Mouse (Mus musculus) lung, embryonic 15.5 days (tissue): Measurements from ENCODE around the gene Pheta2. TPM values are rescaled to one million over a fixed set of nuclear protein-coding genes. Genes with fewer than 3 reads are reported as not detected.
A peak's percentile ranks its signal among the peaks of the same experiment; 100 is the strongest.

Experiments
- ATAC-seq: fragments of 200-750 bp; cut with Nextera tagmentation; 2 replicates; pipeline ENCODE4 v1.8.0; 2017; ENCODE audit warnings: moderate number of reproducible peaks, borderline replicate concordance; ENCODE audit not compliant: low FRiP score, low TSS enrichment; ENCODE audit errors: extremely low read depth
- H3K27ac ChIP-seq: fragments of 300-500 bp; sonication (generic); 2 replicates; pipeline ENCODE4 v1.5.1; 2015; ENCODE audit warnings: moderate library complexity, mild to moderate bottlenecking, inconsistent platforms
- H3K27me3 ChIP-seq: fragments of 300-500 bp; sonication (generic); 2 replicates; pipeline ENCODE4 v1.6.1; 2015; ENCODE audit warnings: inconsistent platforms
- H3K36me3 ChIP-seq: fragments of 300-500 bp; sonication (generic); 2 replicates; pipeline ENCODE4 v1.6.1; 2015; ENCODE audit warnings: inconsistent platforms
- H3K4me1 ChIP-seq: fragments of 300-500 bp; sonication (generic); 2 replicates; pipeline ENCODE4 v1.6.1; 2015; ENCODE audit warnings: inconsistent platforms
- H3K4me2 ChIP-seq: fragments of 300-500 bp; sonication (generic); 2 replicates; pipeline ENCODE4 v1.6.1; 2015; ENCODE audit warnings: inconsistent platforms, mild to moderate bottlenecking, moderate library complexity
- H3K4me3 ChIP-seq: fragments of 300-500 bp; sonication (generic); 2 replicates; pipeline ENCODE4 v1.5.1; 2015; ENCODE audit warnings: mild to moderate bottlenecking, inconsistent platforms
- H3K9ac ChIP-seq: fragments of 300-500 bp; sonication (generic); 2 replicates; pipeline ENCODE4 v1.6.1; 2015; ENCODE audit warnings: inconsistent platforms
- H3K9me3 ChIP-seq: fragments of 300-500 bp; sonication (generic); 2 replicates; pipeline ENCODE4 v1.6.1; 2016; ENCODE audit warnings: inconsistent platforms
- WGBS: fragments of 180-500 bp; shearing (Covaris S2); methylation state at CpG from one replicate; pipeline ENCODE4 v1.1.7; 2015; 5-methylcytosine and 5-hydroxymethylcytosine counted together
- polyA plus RNA-seq: library from polyadenylated mRNA; unstranded; fragments of >200 nt; fragmentation: Nextera tagmentation; extraction: Ambion mirVana; gene quantifications from 2 replicates; pipeline ENCODE4 v1.2.1, GENCODE M21; 2015

Gene Pheta2
- 15.4 and 16.4 TPM in 2 replicates for polyA plus RNA-seq

DNA sequence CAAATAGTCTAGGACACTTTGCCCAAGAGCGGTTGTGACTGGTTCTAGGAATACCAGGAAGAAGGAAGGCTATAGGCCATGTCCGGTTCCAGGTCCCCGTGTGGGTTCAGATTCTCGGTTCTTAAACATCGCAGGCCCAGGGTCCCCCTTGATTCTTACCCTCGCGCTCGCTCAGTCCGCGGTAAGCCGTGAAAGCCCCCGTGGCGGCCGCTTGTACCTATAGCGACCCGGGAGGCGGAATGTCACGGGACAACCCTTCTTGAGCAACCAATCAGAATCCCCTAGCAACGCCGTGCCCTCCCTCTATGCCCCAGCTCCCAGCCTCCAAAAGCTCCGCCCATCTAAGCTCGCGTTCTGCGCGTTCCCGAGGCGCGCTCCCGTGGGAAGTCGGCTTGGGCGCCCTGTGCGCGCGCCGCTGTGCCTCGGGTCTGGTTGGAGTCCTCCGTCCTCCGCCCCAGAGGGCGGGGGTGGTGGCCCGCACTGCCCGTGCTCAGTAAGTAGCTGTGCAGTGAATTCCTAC lies at the start of gene Pheta2, which contains the start of the genes Naga and Smdt1:
TSS of gene Pheta2 (plus strand) at position 350 of the 520 bp plus-strand sequence.
TSS of gene Naga (minus strand) at position 333 of the 520 bp plus-strand sequence.
TSS of gene Smdt1 (plus strand) at position 367 of the 520 bp plus-strand sequence.
- Histone ChIP-seq H3K9me3 (no peaks in the 10 kb centered on the region), H3K4me1 (peaks cover 26% of the 10 kb centered on the region), H3K9ac (peak within 1 kb of the TSS; percentile 56), H3K27ac (peak within 1 kb of the TSS; percentile 25; the same call in 1 of the 2 replicates), H3K36me3 (peaks cover 16% of the 10 kb centered on the region; the same call in 1 of the 2 replicates), H3K27me3 (no peaks in the 10 kb centered on the region), H3K4me3 (peak within 1 kb of the TSS; percentile 57), H3K4me2 (peak within 1 kb of the TSS; percentile 71)
- under 1% methylated on average over 41 of the region's 41 CpGs for WGBS
- ATAC-seq = peak; percentile 91

DNA sequence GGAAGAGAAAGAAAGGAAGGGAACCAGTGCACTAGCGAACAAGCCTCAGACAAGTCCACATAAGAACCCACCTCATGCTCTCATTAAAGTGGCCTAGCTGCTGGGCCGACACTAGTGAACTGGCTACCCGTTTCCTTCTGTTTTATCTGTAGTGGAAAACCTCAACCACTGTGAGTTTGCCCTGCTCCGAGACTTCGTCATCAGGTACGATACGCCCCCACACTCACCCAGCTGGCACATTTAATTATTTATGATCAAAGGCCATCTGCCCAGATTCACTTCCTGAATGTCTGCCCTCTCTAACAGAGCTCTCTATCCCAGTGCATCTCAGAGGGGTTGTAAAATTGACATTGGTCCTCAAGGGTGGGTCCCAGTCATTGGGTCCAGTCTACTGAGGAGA lies 48.5 kb upstream of the Pheta2 start:
- Histone ChIP-seq H3K4me1 (peaks cover 9% of the 10 kb centered on the region), H3K36me3 (no peaks in the 10 kb centered on the region), H3K27me3 (no peaks in the 10 kb centered on the region), H3K4me3 (no peak overlapping the region), H3K9ac (no peak overlapping the region), H3K27ac (no peak overlapping the region), H3K9me3 (no peaks in the 10 kb centered on the region), H3K4me2 (no peak overlapping the region)
- no peak for ATAC-seq
- 84% methylated on average over 7 of the region's 7 CpGs for WGBS

DNA sequence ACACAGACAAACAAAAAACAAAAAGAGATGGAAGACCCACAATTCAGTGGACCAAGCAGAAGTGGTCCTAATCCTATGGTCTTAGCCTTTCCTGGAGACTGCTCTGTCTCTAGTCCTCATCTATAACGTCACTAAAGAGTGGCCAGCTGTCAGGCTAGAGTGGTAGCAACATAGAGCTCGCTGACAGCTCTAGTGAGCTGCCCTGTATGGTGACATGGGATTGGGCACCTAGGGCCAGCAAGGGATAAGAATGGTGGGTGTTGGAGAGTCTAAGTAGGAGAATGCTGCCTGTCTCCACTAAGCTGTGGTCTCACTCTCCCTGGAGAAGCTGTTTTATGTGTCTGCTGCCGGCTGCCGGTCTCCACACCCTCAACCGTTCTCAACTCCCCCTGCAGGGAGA lies 45.9 kb upstream of the Pheta2 start:
- Histone ChIP-seq H3K27ac (no peak overlapping the region), H3K9me3 (no peaks in the 10 kb centered on the region), H3K4me1 (peaks cover 9% of the 10 kb centered on the region), H3K4me3 (no peak overlapping the region), H3K9ac (no peak overlapping the region), H3K36me3 (no peaks in the 10 kb centered on the region), H3K4me2 (peak overlapping the region; percentile 36), H3K27me3 (no peaks in the 10 kb centered on the region)
- WGBS = 12% methylated on average over 5 of the region's 5 CpGs
- ATAC-seq = peak; percentile 31

DNA sequence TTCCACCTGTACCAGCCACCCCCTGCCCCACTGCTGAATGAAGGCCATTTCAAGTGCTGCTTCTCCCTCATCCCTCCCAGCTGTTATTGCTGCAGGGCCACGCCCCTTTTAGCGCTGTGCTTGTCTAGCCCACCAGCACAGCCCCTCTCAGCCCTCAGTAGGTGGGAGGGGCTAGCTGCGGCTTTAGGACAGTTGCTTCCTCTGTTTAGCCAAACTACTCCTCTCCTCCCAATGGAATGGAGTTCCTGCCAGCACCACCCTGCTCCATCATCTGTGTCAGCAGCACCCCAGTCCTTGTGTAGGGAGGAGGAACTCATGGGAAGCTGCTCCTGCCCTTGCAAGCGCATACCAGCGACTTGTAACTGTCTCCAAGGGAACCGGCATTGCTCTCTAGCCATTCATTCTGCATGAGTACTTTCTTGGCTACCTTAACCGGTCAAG lies 45.5 kb upstream of the Pheta2 start:
- peak overlapping the region; percentile 36 for H3K4me2 ChIP-seq
- 7% methylated on average over 7 of the region's 7 CpGs for WGBS
- H3K27me3 ChIP-seq = no peaks in the 10 kb centered on the region
- H3K27ac ChIP-seq = no peak overlapping the region
- H3K4me3 ChIP-seq = 0 out of 2 replicates have a peak overlapping the region, but pooled peaks have one; percentile 9
- H3K4me1 ChIP-seq = peaks cover 9% of the 10 kb centered on the region
- no peaks in the 10 kb centered on the region for H3K36me3 ChIP-seq
- no peak overlapping the region for H3K9ac ChIP-seq
- peak; percentile 65 for ATAC-seq
- H3K9me3 ChIP-seq = no peaks in the 10 kb centered on the region

DNA sequence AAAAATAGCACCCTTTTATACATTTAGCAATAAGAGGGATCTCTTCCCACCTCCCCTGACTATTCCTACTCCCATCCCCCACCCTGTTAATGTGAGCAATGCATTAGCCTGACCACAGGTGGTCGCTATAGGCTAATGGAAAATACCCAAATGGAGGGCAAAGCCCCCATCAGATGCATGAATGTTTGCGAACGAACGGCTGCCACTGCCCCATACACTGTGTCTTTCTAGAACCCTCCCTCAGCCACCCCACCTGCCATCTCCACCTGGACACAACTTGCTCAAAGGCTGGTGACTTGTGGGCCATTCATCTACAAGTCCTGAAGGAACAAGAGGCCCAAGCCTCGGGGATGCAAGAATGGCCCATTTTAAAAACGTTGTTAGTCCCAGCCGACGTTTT lies 44.7 kb upstream of the Pheta2 start:
- Histone ChIP-seq H3K4me3 (no peak overlapping the region), H3K4me2 (no peak overlapping the region), H3K4me1 (peaks cover 9% of the 10 kb centered on the region), H3K9me3 (no peaks in the 10 kb centered on the region), H3K27me3 (no peaks in the 10 kb centered on the region), H3K9ac (no peak overlapping the region), H3K27ac (no peak overlapping the region), H3K36me3 (no peaks in the 10 kb centered on the region)
- 35% methylated on average over 8 of the region's 8 CpGs for WGBS
- no peak for ATAC-seq

DNA sequence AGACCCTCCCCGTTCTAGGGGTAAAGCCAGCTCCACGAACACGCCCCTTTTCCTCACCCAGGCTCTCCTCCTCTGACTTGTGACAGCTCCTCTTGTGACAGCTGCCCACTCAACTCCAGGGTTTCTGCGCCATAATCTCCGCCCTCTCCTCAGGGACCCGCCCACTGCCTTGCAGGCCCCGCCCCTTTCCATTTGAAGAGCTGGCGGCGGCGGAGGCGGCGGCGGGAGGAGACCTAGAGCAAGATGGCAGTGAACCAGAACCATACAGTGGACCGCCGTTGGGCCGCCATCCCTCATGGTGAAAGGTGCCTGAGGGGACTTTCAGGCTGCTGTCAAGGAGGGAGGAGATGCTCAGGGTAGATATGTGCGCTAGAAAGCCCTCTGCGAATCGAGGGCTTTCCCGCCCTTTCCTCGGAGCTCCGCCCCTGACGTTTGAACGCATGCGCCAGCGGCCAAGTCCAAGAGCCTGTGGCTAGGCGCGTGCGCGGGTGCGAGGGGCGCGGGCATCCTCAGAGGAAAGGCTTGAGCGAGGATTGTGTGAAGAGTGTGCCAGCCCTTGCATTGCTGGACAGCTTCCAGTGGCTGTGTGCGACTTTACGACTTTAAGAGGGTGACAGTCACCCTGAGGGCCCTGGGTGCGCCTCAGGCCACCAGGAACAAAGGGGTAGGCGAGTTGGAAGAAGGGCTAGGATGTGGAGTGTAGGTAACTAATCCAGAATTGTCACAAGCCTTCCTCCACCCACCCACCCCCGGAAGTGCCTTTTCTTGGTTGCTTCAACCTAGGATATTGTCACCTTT lies 39.8 kb upstream of the Pheta2 start, which contains the start of gene Wbp2nl:
TSS of gene Wbp2nl (plus strand) at position 191 of the 798 bp plus-strand sequence.
- H3K27me3 ChIP-seq = no peaks in the 10 kb centered on the region
- no peak for ATAC-seq
- no peaks in the 10 kb centered on the region for H3K9me3 ChIP-seq
- H3K36me3 ChIP-seq = no peaks in the 10 kb centered on the region
- no peak within 1 kb of the TSS for H3K4me3 ChIP-seq
- no peaks in the 10 kb centered on the region; the same call in 1 of the 2 replicates for H3K4me1 ChIP-seq
- 54% methylated on average over 39 of the region's 39 CpGs for WGBS
- no peak within 1 kb of the TSS for H3K27ac ChIP-seq
- peak within 1 kb of the TSS; percentile 35; the same call in 1 of the 2 replicates for H3K4me2 ChIP-seq
- no peak within 1 kb of the TSS for H3K9ac ChIP-seq

DNA sequence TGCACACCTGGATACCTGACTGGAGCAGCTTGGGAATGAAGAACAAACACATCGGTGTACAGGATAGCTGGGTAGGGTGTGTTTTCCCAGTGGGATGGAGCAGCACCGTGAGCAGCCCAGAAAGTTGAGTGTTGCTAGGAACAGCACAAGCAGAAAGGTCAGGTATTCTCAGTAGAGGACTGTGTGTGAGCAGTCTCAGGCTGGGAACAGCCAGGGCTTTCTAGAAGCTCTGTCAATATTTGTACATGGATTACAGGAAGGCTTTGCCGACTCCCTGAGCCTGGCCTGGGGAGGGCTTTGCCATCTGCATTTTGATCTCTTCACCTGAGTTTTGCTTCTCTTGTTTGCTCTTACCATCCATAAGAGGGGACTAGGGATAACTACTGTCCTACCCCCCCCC lies 31.6 kb upstream of the Pheta2 start:
- Histone ChIP-seq H3K9ac (no peak overlapping the region), H3K27me3 (no peaks in the 10 kb centered on the region), H3K4me1 (0 out of 2 replicates have a peak, but pooled peaks cover 3% of the 10 kb centered on the region), H3K27ac (no peak overlapping the region; the same call in 1 of the 2 replicates), H3K4me2 (no peak overlapping the region), H3K36me3 (no peaks in the 10 kb centered on the region), H3K4me3 (no peak overlapping the region), H3K9me3 (no peaks in the 10 kb centered on the region)
- WGBS = 55% methylated on average over 3 of the region's 3 CpGs
- peak; percentile 72; the same call in 1 of the 2 replicates for ATAC-seq

DNA sequence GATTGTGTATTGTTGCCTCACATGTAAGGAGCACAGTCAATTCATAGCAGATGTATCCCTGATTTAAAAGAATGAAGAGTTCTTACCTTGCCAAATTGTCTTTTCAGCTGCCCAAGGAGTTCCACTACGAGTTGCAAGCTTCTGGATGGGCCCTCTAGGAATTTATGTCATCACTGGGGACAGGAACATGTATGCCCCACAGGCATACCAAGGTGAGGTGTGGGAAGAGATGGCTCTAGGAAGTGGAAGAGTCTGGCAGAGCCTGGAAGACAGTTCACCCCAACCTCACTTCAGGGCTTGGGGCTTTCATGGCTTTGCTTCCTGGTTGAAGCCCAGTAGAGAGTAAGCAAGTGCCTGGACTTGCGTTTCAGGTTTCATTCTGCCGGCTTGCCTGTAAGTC lies 30.3 kb upstream of the Pheta2 start:
- H3K4me1 ChIP-seq = 0 out of 2 replicates have a peak, but pooled peaks cover 3% of the 10 kb centered on the region
- H3K4me3 ChIP-seq = no peak overlapping the region
- H3K27ac ChIP-seq = no peak overlapping the region
- H3K9ac ChIP-seq = no peak overlapping the region
- WGBS = 52% methylated on average over 3 of the region's 3 CpGs
- H3K27me3 ChIP-seq = no peaks in the 10 kb centered on the region
- no peaks in the 10 kb centered on the region for H3K9me3 ChIP-seq
- no peak overlapping the region for H3K4me2 ChIP-seq
- no peaks in the 10 kb centered on the region for H3K36me3 ChIP-seq
- no peak for ATAC-seq

DNA sequence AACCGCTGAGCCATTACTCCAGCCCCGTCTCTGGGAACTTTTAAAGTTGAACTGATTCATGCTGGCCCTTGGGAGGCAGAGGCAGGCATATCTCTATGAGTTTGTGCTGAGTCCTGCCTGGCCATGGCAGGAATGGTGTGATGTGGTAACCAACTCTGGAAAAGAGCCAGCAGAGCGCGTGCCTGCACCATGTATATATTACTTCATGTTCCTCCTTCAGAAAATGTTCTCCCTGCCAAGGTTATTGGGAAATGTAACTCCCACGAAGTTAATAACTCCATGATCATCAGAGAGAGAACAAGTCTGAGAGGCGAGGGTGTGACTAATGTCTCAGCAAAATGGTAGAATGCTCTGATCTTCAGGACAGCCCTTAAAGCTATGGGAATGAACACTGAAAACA lies 20.9 kb upstream of the Pheta2 start:
- H3K9me3 ChIP-seq = no peaks in the 10 kb centered on the region
- no peak for ATAC-seq
- WGBS = 71% methylated on average over 6 of the region's 6 CpGs
- no peak overlapping the region for H3K4me3 ChIP-seq
- no peak overlapping the region for H3K27ac ChIP-seq
- no peaks in the 10 kb centered on the region for H3K36me3 ChIP-seq
- H3K27me3 ChIP-seq = no peaks in the 10 kb centered on the region
- H3K9ac ChIP-seq = no peak overlapping the region
- H3K4me2 ChIP-seq = no peak overlapping the region
- no peaks in the 10 kb centered on the region for H3K4me1 ChIP-seq

DNA sequence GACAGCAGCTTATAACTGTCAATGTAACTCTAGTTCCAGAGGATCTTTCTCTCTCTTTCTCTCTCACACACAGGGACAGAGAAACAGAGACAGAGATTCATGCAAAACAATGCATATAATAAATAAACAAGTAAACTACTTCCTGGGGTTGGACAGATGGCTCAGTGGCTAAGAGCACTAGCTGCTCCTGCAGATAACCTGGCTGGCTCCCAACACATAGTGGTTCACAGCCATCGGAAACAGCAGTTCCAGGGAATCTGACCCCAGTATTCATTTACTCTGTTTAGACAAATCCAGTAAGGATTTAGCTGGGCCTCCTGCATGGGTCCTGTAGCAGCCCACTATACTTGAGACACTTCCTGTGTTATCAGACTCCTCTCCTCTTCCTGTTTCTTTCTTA lies 19.1 kb upstream of the Pheta2 start:
- WGBS = 27% methylated on average over 1 of the region's 1 CpGs
- no peak for ATAC-seq
- Histone ChIP-seq H3K27me3 (no peaks in the 10 kb centered on the region), H3K9ac (no peak overlapping the region), H3K9me3 (no peaks in the 10 kb centered on the region), H3K4me1 (no peaks in the 10 kb centered on the region), H3K36me3 (no peaks in the 10 kb centered on the region), H3K4me3 (no peak overlapping the region), H3K4me2 (no peak overlapping the region), H3K27ac (no peak overlapping the region)

DNA sequence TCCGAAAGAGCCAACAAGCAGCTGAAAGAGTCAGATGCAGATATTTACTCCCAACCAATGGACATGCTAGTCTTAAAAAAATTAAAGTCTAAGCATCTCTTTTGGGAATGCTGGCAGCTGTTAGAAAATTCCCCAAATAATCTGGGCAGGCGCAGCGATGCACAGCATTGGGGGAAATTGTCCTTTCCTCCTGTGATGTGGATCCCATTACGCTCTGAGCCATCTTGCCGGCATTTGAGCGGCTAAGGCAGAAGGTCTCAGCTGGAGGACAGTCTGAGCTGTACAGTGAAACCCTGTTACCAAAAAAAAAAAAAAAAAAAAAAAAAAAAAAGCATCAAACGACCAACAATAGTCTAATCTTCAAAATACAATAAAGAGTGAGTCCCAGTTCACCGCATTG lies 16.5 kb upstream of the Pheta2 start:
- 70% methylated on average over 8 of the region's 8 CpGs for WGBS
- H3K36me3 ChIP-seq = no peaks in the 10 kb centered on the region
- no peak overlapping the region for H3K4me3 ChIP-seq
- no peak overlapping the region for H3K9ac ChIP-seq
- H3K27me3 ChIP-seq = no peaks in the 10 kb centered on the region
- no peaks in the 10 kb centered on the region for H3K4me1 ChIP-seq
- no peak overlapping the region for H3K4me2 ChIP-seq
- no peak overlapping the region for H3K27ac ChIP-seq
- no peaks in the 10 kb centered on the region for H3K9me3 ChIP-seq
- ATAC-seq = no peak

DNA sequence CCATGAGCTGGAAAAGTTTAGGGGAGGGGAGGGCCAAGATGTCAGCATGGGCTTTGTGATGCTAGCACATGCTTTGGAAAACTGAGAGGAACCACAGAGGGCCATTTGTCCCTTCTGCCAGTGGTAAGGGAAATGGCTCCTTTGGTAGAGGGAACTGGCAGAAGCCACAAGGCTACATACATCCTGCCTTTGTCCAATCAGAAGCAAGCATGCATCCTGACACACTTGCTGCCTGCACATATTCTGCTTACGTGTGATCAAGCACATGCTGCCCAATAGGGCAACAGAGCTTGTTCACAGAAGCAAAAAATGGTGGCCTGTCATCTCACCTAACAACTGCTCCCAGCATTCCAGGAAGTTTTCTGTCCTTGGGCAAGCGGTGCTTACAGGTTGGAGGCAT lies 13.4 kb upstream of the Pheta2 start:
- ATAC-seq = no peak
- Histone ChIP-seq H3K27ac (no peak overlapping the region), H3K27me3 (no peaks in the 10 kb centered on the region), H3K4me3 (no peak overlapping the region), H3K4me1 (no peaks in the 10 kb centered on the region), H3K9me3 (no peaks in the 10 kb centered on the region), H3K4me2 (no peak overlapping the region), H3K36me3 (no peaks in the 10 kb centered on the region), H3K9ac (no peak overlapping the region)
- WGBS = 60% methylated on average over 2 of the region's 2 CpGs
